Comparison of ENCODE assay signal across 9 mouse cellular contexts in genomic region chr4:148463208-148463960, GRCm38 (mm10). TPM values are rescaled to one million over a fixed set of nuclear protein-coding genes. Genes with fewer than 3 reads are reported as not detected.
DNase-seq lines count a peak whose midpoint lies in the region; ATAC-seq and TF ChIP-seq lines count a peak whose summit lies in the region.
"Had no signal": no experiment of that assay in that cellular context is flagged by ENCODE, and none has a peak within 500 bp of the region (broad histone marks: within the 10 kb centered on the region; RNA-seq: fewer than 3 reads in every experiment).

No protein-coding gene starts in this region.

- TF ChIP-seq CTCF in olfactory bulb, adult 2 months (IDR thresholded peaks at IDR 0.05; ENCODE audit: insufficient read depth, low read depth, low read length): 0 out of 2 replicates have a peak, but pooled peaks have one; percentile 20

- intact Hi-C loops in left cerebral cortex, postnatal 25 days (cut with DNase I): no loop called here

- no peaks in the 10 kb centered on the region for H3K27me3 ChIP-seq in heart, embryonic 12.5 days (replicated peaks)
- H3K27me3 ChIP-seq in forebrain, embryonic 15.5 days: no peaks in the 10 kb centered on the region
- H3K27me3 ChIP-seq: neural tube, embryonic 12.5 days had no signal

- TF ChIP-seq POLR2A in olfactory bulb, adult 2 months (IDR thresholded peaks at IDR 0.05; ENCODE audit: insufficient read depth, low read depth, low read length): no peak

- peak; percentile 89 for DNase-seq in heart, adult 11 months
- DNase-seq in urinary bladder, postnatal 25 days (ENCODE audit: low spot score): peak; percentile 10
- DNase-seq in urinary bladder, adult 18-20 months (ENCODE audit: low spot score in 2 of 2): no peak
- peak; percentile 31 to 55 for DNase-seq in left cerebral cortex, postnatal 25 days (ENCODE audit: low spot score in 2 of 2)
- no peak for DNase-seq in thymus, postnatal 4 days

- no peak overlapping the region for H3K4me2 ChIP-seq in heart, embryonic 12.5 days
- H3K4me2 ChIP-seq in forebrain, embryonic 15.5 days (replicated peaks): no peak overlapping the region
- H3K4me2 ChIP-seq: neural tube, embryonic 12.5 days had no signal

- no peaks in the 10 kb centered on the region for H3K9me3 ChIP-seq in heart, embryonic 12.5 days (replicated peaks)
- no peaks in the 10 kb centered on the region for H3K9me3 ChIP-seq in forebrain, embryonic 15.5 days
- H3K9me3 ChIP-seq: neural tube, embryonic 12.5 days had no signal

- no peak overlapping the region for H3K27ac ChIP-seq in heart, embryonic 12.5 days (ENCODE audit: poor library complexity, severe bottlenecking)
- H3K27ac ChIP-seq in forebrain, embryonic 15.5 days (replicated peaks): no peak overlapping the region
- no peak overlapping the region for H3K27ac ChIP-seq in olfactory bulb, adult 2 months (ENCODE audit: insufficient read depth, low read depth, low read length)
- H3K27ac ChIP-seq: neural tube, embryonic 12.5 days had no signal

- no peak overlapping the region for H3K4me3 ChIP-seq in heart, embryonic 12.5 days
- H3K4me3 ChIP-seq in forebrain, embryonic 15.5 days: no peak overlapping the region
- H3K4me3 ChIP-seq in olfactory bulb, adult 2 months (ENCODE audit: insufficient read depth, low read depth, low read length): no peak overlapping the region
- H3K4me3 ChIP-seq: neural tube, embryonic 12.5 days had no signal

- no peak for ATAC-seq in heart, embryonic 12.5 days (ENCODE audit: insufficient number of reproducible peaks, low FRiP score)
- peak; percentile 57; the same call in 1 of the 2 replicates for ATAC-seq in forebrain, embryonic 15.5 days (replicated peaks)

- peaks cover 96% of the 10 kb centered on the region for H3K36me3 ChIP-seq in heart, embryonic 12.5 days
- peaks cover 87% of the 10 kb centered on the region for H3K36me3 ChIP-seq in forebrain, embryonic 15.5 days

- H3K4me1 ChIP-seq in heart, embryonic 12.5 days (replicated peaks): no peaks in the 10 kb centered on the region
- peaks cover 9% of the 10 kb centered on the region; the same call in 1 of the 2 replicates for H3K4me1 ChIP-seq in forebrain, embryonic 15.5 days
- H3K4me1 ChIP-seq in olfactory bulb, adult 2 months (ENCODE audit: control insufficient read depth, insufficient read depth, low read length): peaks cover 24% of the 10 kb centered on the region
- H3K4me1 ChIP-seq: neural tube, embryonic 12.5 days had no signal

- H3K9ac ChIP-seq in heart, embryonic 12.5 days: no peak overlapping the region
- no peak overlapping the region for H3K9ac ChIP-seq in forebrain, embryonic 15.5 days (replicated peaks)
- H3K9ac ChIP-seq: neural tube, embryonic 12.5 days had no signal

- 70% methylated on average over 14 of the region's 14 CpGs for WGBS in heart, embryonic 12.5 days
- 63% methylated on average over 14 of the region's 14 CpGs for WGBS in forebrain, embryonic 15.5 days
- 48% methylated on average over 14 of the region's 14 CpGs for WGBS in olfactory bulb, adult 2 months

RNA-seq across cellular contexts. Expression of gene Mtor, which starts 15.0 kb away (rescaled TPM):
- 21.8 and 23.1 TPM in 2 replicates for polyA plus RNA-seq in heart, embryonic 12.5 days (2016; fragmentation: Nextera tagmentation; extraction: Ambion mirVana)
- 22.6 and 25.1 TPM in 2 replicates for polyA plus RNA-seq in forebrain, embryonic 15.5 days (2015; fragmentation: Nextera tagmentation; extraction: Ambion mirVana)
- 10 to 100 TPM; 85.4 to 91.7 TPM for total RNA-seq in left cerebral cortex, postnatal 25 days (2021)
- 53.3 TPM in 1 of 2 replicates, not detected in the other for polyA plus RNA-seq in olfactory bulb, adult 2 months (2012; ENCODE audit: insufficient read depth, insufficient read length, low replicate concordance, missing spikeins)

RNA-seq across cellular contexts. Expression of gene Ubiad1, which starts 18.8 kb away (rescaled TPM):
- 21.6 and 22.3 TPM in 2 replicates for polyA plus RNA-seq in heart, embryonic 12.5 days (2016; fragmentation: Nextera tagmentation; extraction: Ambion mirVana)
- 18.4 and 19.0 TPM in 2 replicates for polyA plus RNA-seq in forebrain, embryonic 15.5 days (2015; fragmentation: Nextera tagmentation; extraction: Ambion mirVana)
- 1 to 10 TPM; 8.9 to 9.1 TPM for total RNA-seq in left cerebral cortex, postnatal 25 days (2021)
- polyA plus RNA-seq in olfactory bulb, adult 2 months (2012; ENCODE audit: insufficient read depth, insufficient read length, low replicate concordance, missing spikeins): not detected in 2 replicates

RNA-seq across cellular contexts. Expression of gene Angptl7, which starts 36.9 kb away (rescaled TPM):
- 5.0 and 5.8 TPM in 2 replicates for polyA plus RNA-seq in heart, embryonic 12.5 days (2016; fragmentation: Nextera tagmentation; extraction: Ambion mirVana)
- 0.33 and 0.38 TPM in 2 replicates for polyA plus RNA-seq in forebrain, embryonic 15.5 days (2015; fragmentation: Nextera tagmentation; extraction: Ambion mirVana)
- total RNA-seq in left cerebral cortex, postnatal 25 days (2021): under 1 TPM; 0.64 to 0.96 TPM
- not detected in 2 replicates for polyA plus RNA-seq in olfactory bulb, adult 2 months (2012; ENCODE audit: insufficient read depth, insufficient read length, low replicate concordance, missing spikeins)

Comparison
In these comparisons a context has a peak if more than half of its experiments do, and no peak if none do; other contexts are left out.
1. DNase-seq: peak in heart, adult 11 months (single experiment), urinary bladder, postnatal 25 days (single experiment) and left cerebral cortex, postnatal 25 days (2 of 2); none in urinary bladder, adult 18-20 months (0 of 2) and thymus, postnatal 4 days (single experiment).